Mouse (Mus musculus) liver, embryonic 16.5 days (tissue): ENCODE results near the gene Nt5dc3. TPM values are rescaled to one million over a fixed set of nuclear protein-coding genes. Genes with fewer than 3 reads are reported as not detected.

Experiments
- ATAC-seq: fragments of 200-750 bp; cut with Nextera tagmentation; 2 replicates; pipeline ENCODE4 v1.8.0; 2017; ENCODE audit warnings: low read depth, mild to moderate bottlenecking, moderate number of reproducible peaks, moderate library complexity
- H3K27ac ChIP-seq: fragments of 300-500 bp; sonication (generic); 2 replicates; pipeline ENCODE4 v1.5.1; 2014; ENCODE audit warnings: mild to moderate bottlenecking, low read length
- H3K27me3 ChIP-seq: fragments of 300-500 bp; sonication (generic); 2 replicates; pipeline ENCODE4 v1.6.1; 2014; ENCODE audit warnings: low read depth, low read length, mixed read lengths; ENCODE audit not compliant: control insufficient read depth, insufficient read depth
- H3K36me3 ChIP-seq: fragments of 300-500 bp; sonication (generic); 2 replicates; pipeline ENCODE4 v1.6.1; 2014; ENCODE audit warnings: mild to moderate bottlenecking; ENCODE audit not compliant: control insufficient read depth, insufficient read depth
- H3K4me1 ChIP-seq: fragments of 300-500 bp; sonication (generic); 2 replicates; pipeline ENCODE4 v1.6.1; 2014; ENCODE audit warnings: low read depth, low read length, mixed read lengths; ENCODE audit not compliant: control insufficient read depth
- H3K4me2 ChIP-seq: fragments of 300-500 bp; sonication (generic); 2 replicates; pipeline ENCODE4 v1.6.1; 2014; ENCODE audit warnings: low read depth, low read length, mixed read lengths
- H3K4me3 ChIP-seq: fragments of 300-500 bp; sonication (generic); 2 replicates; pipeline ENCODE4 v1.5.1; 2014; ENCODE audit warnings: low read depth, mild to moderate bottlenecking, low read length
- H3K9ac ChIP-seq: fragments of 300-500 bp; sonication (generic); 2 replicates; pipeline ENCODE4 v1.6.1; 2014; ENCODE audit warnings: low read depth, low read length
- H3K9me3 ChIP-seq: fragments of 300-500 bp; sonication (generic); replicated peaks from 2 replicates; pipeline ENCODE4 v1.6.1; 2016; ENCODE audit warnings: low read length; ENCODE audit not compliant: control insufficient read depth
- WGBS: fragments of 180-500 bp; shearing (Covaris S2); extraction: QIAGEN DNeasy Blood & Tissue Kit; methylation state at CpG from one replicate; pipeline ENCODE4 v1.1.7; 2014; ENCODE audit not compliant: insufficient replicate concordance; 5-methylcytosine and 5-hydroxymethylcytosine counted together
- polyA plus RNA-seq: library from polyadenylated mRNA; unstranded; fragments of >200 nt; fragmentation: Nextera tagmentation; extraction: Ambion mirVana; gene quantifications from 2 replicates; pipeline ENCODE4 v1.2.1, GENCODE M21; 2015

Gene Nt5dc3
- polyA plus RNA-seq, 1 experiment from 2014 or later: 0.25 TPM

- no peaks in the 10 kb centered on the region for H3K27me3 ChIP-seq
- H3K4me2 ChIP-seq: no peak overlapping the region
- H3K36me3 ChIP-seq: no peaks in the 10 kb centered on the region
- H3K9me3 ChIP-seq: no peaks in the 10 kb centered on the region
- H3K27ac ChIP-seq: no peak overlapping the region
- H3K4me1 ChIP-seq: no peaks in the 10 kb centered on the region
- 59% methylated on average over 7 of the region's 7 CpGs for WGBS
- H3K4me3 ChIP-seq: no peak overlapping the region
- H3K9ac ChIP-seq: no peak overlapping the region
- peak; percentile 53; the same call in 1 of the 2 replicates for ATAC-seq
These were observed 93.3 kb downstream of the Nt5dc3 start for GRCm38 (mm10) chr10:86872121-86872520.

GRCm38 (mm10) chr10:86872591-86872990, 93.8 kb downstream of the Nt5dc3 start:
- H3K4me1 ChIP-seq: no peaks in the 10 kb centered on the region
- WGBS: 60% methylated on average over 5 of the region's 5 CpGs
- H3K4me2 ChIP-seq: no peak overlapping the region
- no peak overlapping the region for H3K4me3 ChIP-seq
- ATAC-seq: no peak
- H3K27me3 ChIP-seq: no peaks in the 10 kb centered on the region
- H3K27ac ChIP-seq: no peak overlapping the region
- no peaks in the 10 kb centered on the region for H3K9me3 ChIP-seq
- H3K36me3 ChIP-seq: no peaks in the 10 kb centered on the region
- no peak overlapping the region for H3K9ac ChIP-seq

GRCm38 (mm10) chr10:86878721-86879120, 99.9 kb downstream of the Nt5dc3 start:
- H3K27me3 ChIP-seq: no peaks in the 10 kb centered on the region
- H3K4me2 ChIP-seq: no peak overlapping the region
- no peak overlapping the region for H3K27ac ChIP-seq
- no peaks in the 10 kb centered on the region for H3K4me1 ChIP-seq
- H3K9ac ChIP-seq: no peak overlapping the region
- no peaks in the 10 kb centered on the region for H3K36me3 ChIP-seq
- H3K4me3 ChIP-seq: no peak overlapping the region
- no peaks in the 10 kb centered on the region for H3K9me3 ChIP-seq
- 59% methylated on average over 7 of the region's 7 CpGs for WGBS
- ATAC-seq: no peak

- no peak overlapping the region for H3K9ac ChIP-seq
- no peak for ATAC-seq
- no peaks in the 10 kb centered on the region for H3K4me1 ChIP-seq
- H3K27me3 ChIP-seq: no peaks in the 10 kb centered on the region
- no peaks in the 10 kb centered on the region for H3K9me3 ChIP-seq
- H3K4me2 ChIP-seq: no peak overlapping the region
- no peaks in the 10 kb centered on the region for H3K36me3 ChIP-seq
- no peak overlapping the region for H3K27ac ChIP-seq
- H3K4me3 ChIP-seq: no peak overlapping the region
- 44% methylated on average over 5 of the region's 5 CpGs for WGBS
These were observed 101.4 kb downstream of the Nt5dc3 start for GRCm38 (mm10) chr10:86880071-86880806.

- Histone ChIP-seq H3K36me3 (no peaks in the 10 kb centered on the region), H3K4me1 (no peaks in the 10 kb centered on the region), H3K9me3 (no peaks in the 10 kb centered on the region), H3K4me2 (no peak overlapping the region), H3K9ac (no peak overlapping the region), H3K27me3 (no peaks in the 10 kb centered on the region), H3K27ac (no peak overlapping the region), H3K4me3 (no peak overlapping the region)
- ATAC-seq: 0 out of 2 replicates have a peak, but pooled peaks have one; percentile 53
These were observed 102.6 kb downstream of the Nt5dc3 start for GRCm38 (mm10) chr10:86881448-86881847.

GRCm38 (mm10) chr10:86886434-86886833, 107.6 kb downstream of the Nt5dc3 start:
- 71% methylated on average over 1 of the region's 1 CpGs for WGBS
- H3K4me3 ChIP-seq: no peak overlapping the region

More at GRCm38 (mm10) chr10:86886434-86886833, 107.6 kb downstream of the Nt5dc3 start:
- Histone ChIP-seq H3K27me3 (no peaks in the 10 kb centered on the region), H3K4me1 (no peaks in the 10 kb centered on the region), H3K9me3 (no peaks in the 10 kb centered on the region), H3K9ac (no peak overlapping the region), H3K36me3 (no peaks in the 10 kb centered on the region), H3K4me2 (no peak overlapping the region), H3K27ac (no peak overlapping the region)
- ATAC-seq: peak; percentile 47; the same call in 1 of the 2 replicates

Other genes starting within 250 kb of the Nt5dc3 start
- gene Hsp90b1, start 73.5 kb upstream of the Nt5dc3 start, polyA plus RNA-seq: 301 and 321 TPM in 2 replicates
- 0.32 and 0.42 TPM in 2 replicates for gene Ttc41, start 73.2 kb upstream of the Nt5dc3 start, polyA plus RNA-seq
- gene Gm49358, start 15.0 kb upstream of the Nt5dc3 start, polyA plus RNA-seq: not detected in 2 replicates
- gene Stab2, start 229.0 kb downstream of the Nt5dc3 start, polyA plus RNA-seq: 24.2 and 25.4 TPM in 2 replicates